Mouse (Mus musculus) stomach, postnatal 0 days (tissue): ENCODE measurements around the gene Stc2. TPM values are rescaled to one million over a fixed set of nuclear protein-coding genes. Genes with fewer than 3 reads are reported as not detected.

Experiments
- ATAC-seq: fragments of 200-750 bp; cut with Nextera tagmentation; 2 replicates; pipeline ENCODE4 v1.8.0; 2017; ENCODE audit not compliant: low FRiP score, low TSS enrichment
- DNase-seq: peaks from one replicate; pipeline ENCODE4 v3.0.0-alpha.2; 2016; ENCODE audit warnings: low spot score
- H3K27ac ChIP-seq: fragments of 300-500 bp; sonication (generic); replicated peaks from 2 replicates; pipeline ENCODE4 v1.5.1; 2014; ENCODE audit warnings: mild to moderate bottlenecking, control low read depth
- H3K27me3 ChIP-seq: fragments of 300-500 bp; sonication (generic); 2 replicates; pipeline ENCODE4 v1.6.1; 2014; ENCODE audit warnings: low read length; ENCODE audit not compliant: control insufficient read depth, insufficient read depth
- H3K36me3 ChIP-seq: fragments of 300-500 bp; sonication (generic); 2 replicates; pipeline ENCODE4 v1.6.1; 2014; ENCODE audit warnings: low read length, mixed read lengths; ENCODE audit not compliant: control insufficient read depth, insufficient read depth
- H3K4me1 ChIP-seq: fragments of 300-500 bp; sonication (generic); replicated peaks from 2 replicates; pipeline ENCODE4 v1.6.1; 2014; ENCODE audit warnings: antibody characterized with exemption; ENCODE audit not compliant: control insufficient read depth, insufficient read depth
- H3K4me2 ChIP-seq: fragments of 300-500 bp; sonication (generic); replicated peaks from 2 replicates; pipeline ENCODE4 v1.6.1; 2014; ENCODE audit warnings: low read depth, mild to moderate bottlenecking, control low read depth, moderate library complexity
- H3K4me3 ChIP-seq: fragments of 300-500 bp; sonication (generic); 2 replicates; pipeline ENCODE4 v1.5.1; 2014; ENCODE audit warnings: low read depth, low read length, control low read depth
- H3K9ac ChIP-seq: fragments of 300-500 bp; sonication (generic); 2 replicates; pipeline ENCODE4 v1.6.1; 2014; ENCODE audit warnings: mild to moderate bottlenecking, low read length, control low read depth, mixed read lengths
- H3K9me3 ChIP-seq: fragments of 300-500 bp; sonication (generic); 2 replicates; pipeline ENCODE4 v1.6.1; 2016; ENCODE audit warnings: low read length; ENCODE audit not compliant: control insufficient read depth
- CTCF ChIP-seq: IDR thresholded peaks from 2 replicates; pipeline ENCODE4 v1.5.1; 2016; ENCODE audit warnings: antibody characterized with exemption, low read depth, mild to moderate bottlenecking, moderate library complexity
- EP300 ChIP-seq: optimal IDR thresholded peaks from 2 replicates; pipeline ENCODE3; 2016; ENCODE audit warnings: antibody characterized with exemption
- WGBS: fragments of 180-500 bp; shearing (Covaris S2); extraction: QIAGEN DNeasy Blood & Tissue Kit; methylation state at CpG from one replicate; pipeline ENCODE4 v1.1.7; 2014; 5-methylcytosine and 5-hydroxymethylcytosine counted together
- polyA plus RNA-seq: library from polyadenylated mRNA; unstranded; fragments of >200 nt; fragmentation: Nextera tagmentation; extraction: Ambion mirVana; gene quantifications from 2 replicates; pipeline ENCODE4 v1.2.1, GENCODE M21; 2015

Stc2 gene
- polyA plus RNA-seq, 1 experiment from 2014 or later: 4.5 TPM

DNA sequence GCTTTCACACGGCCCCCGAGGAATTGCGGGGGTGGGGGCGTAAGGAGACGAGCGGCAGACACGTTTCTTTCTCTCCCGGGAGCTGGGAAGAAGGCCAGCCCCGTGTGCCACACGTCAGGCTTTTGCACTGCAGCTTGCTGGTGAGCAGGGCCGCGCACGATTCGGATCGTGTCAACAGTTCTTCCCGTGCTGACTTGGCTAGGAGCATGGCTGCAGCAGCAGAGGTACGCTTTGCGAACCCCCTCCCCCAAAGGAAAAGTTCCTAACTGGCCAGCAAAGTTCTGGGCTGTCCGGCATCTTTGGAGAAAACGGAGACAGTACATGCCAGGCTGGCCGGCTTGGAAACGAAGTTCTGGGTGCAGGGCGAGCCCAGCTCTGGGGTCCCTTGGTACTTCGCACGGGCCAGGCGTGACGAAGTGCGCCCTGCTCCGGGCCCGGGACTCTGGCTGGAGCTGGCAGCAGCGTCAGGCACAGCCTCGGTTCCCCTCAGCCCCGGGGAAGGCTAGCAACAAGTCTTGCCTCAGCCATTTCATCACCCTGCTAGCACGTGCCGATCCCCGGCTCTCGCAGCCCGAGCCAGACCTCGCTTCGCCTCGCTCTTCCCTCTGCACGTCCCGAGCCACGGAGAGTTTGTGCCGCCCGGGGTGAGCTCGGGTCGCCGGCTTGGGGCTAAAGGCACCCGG lies 768 bp downstream of the Stc2 start:
- Histone ChIP-seq H3K4me1 (peaks cover 4% of the 10 kb centered on the region; the same call in 1 of the 2 replicates), H3K36me3 (no peaks in the 10 kb centered on the region), H3K27ac (peak overlapping the region; percentile 49), H3K9ac (peak overlapping the region; percentile 61), H3K27me3 (no peaks in the 10 kb centered on the region), H3K4me3 (peak overlapping the region; percentile 56), H3K9me3 (no peaks in the 10 kb centered on the region), H3K4me2 (peak overlapping the region; percentile 93)
- peak; percentile 67 for ATAC-seq
- WGBS: under 1% methylated on average over 50 of the region's 50 CpGs
- TF ChIP-seq EP300 (no peak), CTCF (no peak)
- peak; percentile 66 for DNase-seq

DNA sequence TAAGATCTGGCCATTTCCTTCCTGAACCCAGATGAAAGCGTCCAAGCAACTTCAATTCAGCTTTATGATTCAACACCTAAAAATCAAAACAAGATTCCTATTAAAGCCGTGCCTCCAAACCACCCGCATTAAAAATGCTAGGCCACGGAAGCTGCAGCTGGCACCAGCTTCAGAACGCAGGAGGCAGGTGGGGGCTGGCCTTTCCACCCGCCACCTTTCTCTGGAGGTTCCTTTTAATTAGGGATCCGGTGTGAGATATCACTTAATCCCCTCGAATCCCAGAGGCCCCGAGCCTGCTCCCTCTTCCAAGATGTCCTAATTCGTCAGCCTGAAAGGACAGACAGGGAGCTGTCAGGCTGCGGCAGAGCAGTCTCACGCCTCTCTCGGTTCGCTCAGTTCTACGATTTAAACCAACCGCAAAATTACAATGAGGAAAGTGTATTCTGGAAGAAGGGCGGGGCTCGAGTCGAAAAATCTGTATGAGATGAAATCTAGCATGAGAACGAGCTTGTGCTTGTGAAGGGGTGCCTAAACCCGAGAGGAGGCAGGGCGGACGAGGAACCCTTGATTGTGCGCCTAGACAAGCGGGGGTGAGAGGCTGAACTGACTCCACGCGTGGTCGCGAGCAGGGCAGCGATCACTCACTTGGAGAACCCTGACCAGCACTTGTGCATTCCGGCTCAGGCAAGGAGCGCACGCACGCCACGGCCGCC lies 1.5 kb downstream of the Stc2 start:
- Histone ChIP-seq H3K27ac (peak overlapping the region; percentile 49; the same call in 1 of the 2 replicates), H3K4me1 (peaks cover 4% of the 10 kb centered on the region; the same call in 1 of the 2 replicates), H3K9ac (peak overlapping the region; percentile 61), H3K4me2 (peak overlapping the region; percentile 93), H3K4me3 (peak overlapping the region; percentile 56), H3K36me3 (no peaks in the 10 kb centered on the region), H3K9me3 (no peaks in the 10 kb centered on the region), H3K27me3 (no peaks in the 10 kb centered on the region)
- TF ChIP-seq CTCF: no peak
- no peak for TF ChIP-seq EP300
- DNase-seq (peak; percentile 39), ATAC-seq (no peak)
- WGBS: 5% methylated on average over 36 of the region's 36 CpGs

DNA sequence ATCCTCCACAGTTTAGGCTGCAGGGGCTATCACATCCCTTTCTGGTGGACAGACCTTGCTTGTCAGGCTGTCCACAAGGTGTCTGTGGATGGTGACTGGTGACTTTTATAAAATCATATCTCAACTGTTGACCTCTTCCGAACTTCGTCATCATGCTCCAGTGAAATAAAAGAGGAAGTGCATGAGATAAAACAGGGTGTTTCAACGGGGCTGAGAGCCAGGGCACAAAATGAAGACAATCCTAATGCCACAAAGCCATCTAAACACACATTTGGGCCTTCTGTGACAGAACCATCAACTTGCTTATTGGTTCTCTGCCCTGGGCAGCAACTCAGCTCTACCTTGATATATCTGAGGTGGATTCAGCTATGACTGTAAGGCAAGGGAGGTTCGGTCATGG lies 3.0 kb downstream of the Stc2 start:
- H3K4me1 ChIP-seq: peaks cover 4% of the 10 kb centered on the region; the same call in 1 of the 2 replicates
- TF ChIP-seq EP300 (no peak), CTCF (no peak)
- no peak for DNase-seq
- 90% methylated on average over 4 of the region's 4 CpGs for WGBS
- no peak for ATAC-seq
- H3K36me3 ChIP-seq: no peaks in the 10 kb centered on the region
- H3K27me3 ChIP-seq: no peaks in the 10 kb centered on the region
- no peak overlapping the region for H3K4me3 ChIP-seq
- no peak overlapping the region for H3K4me2 ChIP-seq
- H3K9me3 ChIP-seq: no peaks in the 10 kb centered on the region
- no peak overlapping the region for H3K27ac ChIP-seq
- no peak overlapping the region for H3K9ac ChIP-seq

DNA sequence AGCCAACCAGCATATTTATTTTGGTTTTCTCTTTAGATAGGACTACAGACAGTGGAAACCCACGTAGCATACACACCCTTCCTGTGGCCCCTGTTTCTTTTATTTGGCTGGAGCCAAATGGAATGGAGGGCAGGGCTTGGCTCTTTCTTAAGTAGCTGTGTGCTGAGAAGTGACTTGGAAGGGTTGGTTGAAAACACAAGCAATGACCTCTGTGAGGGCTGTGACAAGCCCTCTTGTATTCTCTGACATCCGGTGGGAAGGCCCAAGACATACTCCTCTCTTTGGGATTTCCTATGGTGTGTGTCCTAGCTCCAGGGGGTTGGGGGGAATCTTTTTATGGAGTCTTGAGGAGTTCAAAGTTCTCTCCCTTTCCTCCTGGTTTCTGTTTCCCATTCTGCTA lies 3.5 kb downstream of the Stc2 start:
- no peak for ATAC-seq
- H3K27me3 ChIP-seq: no peaks in the 10 kb centered on the region
- no peak overlapping the region for H3K4me2 ChIP-seq
- TF ChIP-seq EP300: no peak
- TF ChIP-seq CTCF: no peak
- H3K4me1 ChIP-seq: peaks cover 4% of the 10 kb centered on the region; the same call in 1 of the 2 replicates
- no peak overlapping the region for H3K27ac ChIP-seq
- no peaks in the 10 kb centered on the region for H3K9me3 ChIP-seq
- no peak overlapping the region for H3K9ac ChIP-seq
- 77% methylated on average over 2 of the region's 2 CpGs for WGBS
- no peaks in the 10 kb centered on the region for H3K36me3 ChIP-seq
- DNase-seq: no peak
- H3K4me3 ChIP-seq: no peak overlapping the region

DNA sequence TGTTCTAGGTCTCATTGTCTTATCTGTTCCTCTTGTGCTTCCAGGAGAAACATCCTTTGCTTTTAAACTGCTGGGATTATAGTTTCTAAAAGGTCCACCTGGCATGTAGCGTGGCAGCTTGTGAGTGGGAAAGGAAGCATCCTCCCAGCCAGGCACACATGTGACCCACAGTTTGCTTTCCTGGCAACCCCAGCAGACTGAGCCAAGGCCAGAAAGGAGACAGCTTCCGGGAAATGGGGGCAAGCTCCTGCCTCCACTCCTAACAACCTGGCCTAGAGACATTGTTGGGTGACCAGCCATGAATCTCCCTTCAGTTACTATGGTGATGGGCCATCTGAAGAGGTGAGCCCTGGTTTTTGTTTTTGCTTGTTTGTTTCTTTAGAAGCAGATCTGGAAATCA lies 3.9 kb downstream of the Stc2 start:
- Histone ChIP-seq H3K27me3 (no peaks in the 10 kb centered on the region), H3K36me3 (no peaks in the 10 kb centered on the region), H3K9ac (no peak overlapping the region), H3K4me1 (peaks cover 4% of the 10 kb centered on the region; the same call in 1 of the 2 replicates), H3K4me3 (no peak overlapping the region), H3K4me2 (no peak overlapping the region), H3K27ac (no peak overlapping the region), H3K9me3 (no peaks in the 10 kb centered on the region)
- TF ChIP-seq CTCF (no peak), EP300 (no peak)
- 87% methylated on average over 2 of the region's 2 CpGs for whole genome bisulfite sequencing
- DNase-seq (no peak), ATAC-seq (no peak)

DNA sequence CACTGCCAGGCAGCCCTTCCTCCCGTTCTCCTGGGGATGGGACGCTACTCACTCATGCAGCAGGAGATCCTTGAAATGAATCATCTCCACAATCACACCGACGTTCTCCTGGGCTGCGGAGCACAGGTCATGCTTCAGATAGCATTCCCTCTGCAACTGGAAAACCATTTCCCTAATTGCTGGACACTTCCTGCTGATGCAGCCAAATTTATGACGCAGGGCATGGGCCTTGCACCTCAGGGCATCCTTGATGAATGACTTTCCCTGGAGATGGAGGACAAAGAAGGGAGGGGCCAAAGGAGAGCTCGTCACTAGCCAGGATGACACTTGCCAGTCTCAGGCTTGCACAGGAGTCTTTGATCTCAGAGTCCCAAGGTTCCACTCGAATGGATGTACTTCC lies 4.6 kb downstream of the Stc2 start:
- 71% methylated on average over 8 of the region's 8 CpGs for WGBS
- DNase-seq (no peak), ATAC-seq (no peak)
- H3K36me3 ChIP-seq: no peaks in the 10 kb centered on the region
- H3K27me3 ChIP-seq: no peaks in the 10 kb centered on the region
- H3K4me2 ChIP-seq: no peak overlapping the region
- no peaks in the 10 kb centered on the region for H3K9me3 ChIP-seq
- no peak overlapping the region for H3K9ac ChIP-seq
- H3K27ac ChIP-seq: no peak overlapping the region
- H3K4me1 ChIP-seq: no peaks in the 10 kb centered on the region
- H3K4me3 ChIP-seq: no peak overlapping the region
- TF ChIP-seq EP300: no peak
- TF ChIP-seq CTCF: no peak
